ENCODE assay signal across 8 mouse cellular contexts in the genomic region with DNA sequence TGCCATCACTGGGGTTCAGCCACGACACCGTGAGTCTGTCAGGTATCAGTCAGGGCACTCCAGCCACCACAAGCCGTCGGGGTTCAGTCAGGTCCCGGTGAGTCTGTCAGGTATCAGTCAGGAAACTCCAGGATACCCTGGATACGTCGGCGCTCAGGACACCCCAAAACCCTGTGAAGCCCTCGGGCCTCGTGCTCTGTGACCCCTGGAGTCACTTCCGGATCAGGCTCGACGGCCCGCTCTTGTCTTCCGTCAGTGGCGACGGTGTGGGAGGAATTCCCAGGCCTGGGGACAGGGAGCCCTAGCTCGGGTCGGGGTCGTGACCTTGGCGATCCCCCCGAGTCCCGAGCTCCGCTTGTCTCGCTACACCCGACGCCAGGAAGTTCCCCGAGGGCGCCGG. TPM values are rescaled to one million over a fixed set of nuclear protein-coding genes. Genes with fewer than 3 reads are reported as not detected.
A peak's percentile ranks its signal among the peaks of the same experiment; 100 is the strongest.
DNase-seq lines count a peak whose midpoint lies in the region; ATAC-seq and TF ChIP-seq lines count a peak whose summit lies in the region.

No protein-coding gene starts in this region.

- peak overlapping the region; percentile 76 for H3K4me3 ChIP-seq in left cerebral cortex, adult 2 months
- peak overlapping the region; percentile 72 for H3K4me3 ChIP-seq in hindbrain, embryonic 11.5 days (ENCODE audit: low read depth, low read length)

- TF ChIP-seq CTCF in left cerebral cortex, adult 2 months (IDR thresholded peaks at IDR 0.05): no peak

- intact Hi-C loops in left cerebral cortex, adult 2 months (cut with DNase I): loop anchor here (2.0 to 5.0 kb wide), 2 partner anchors 146 to 200 kb away; no protein-coding TSS in a partner anchor

- WGBS in hindbrain, embryonic 11.5 days: 9% methylated on average over 30 of the region's 30 CpGs

- ATAC-seq in hindbrain, embryonic 11.5 days (ENCODE audit: low FRiP score): peak; percentile 52
- peak; percentile 11 for ATAC-seq in megakaryocyte-erythroid progenitor cell, adult 5-6 weeks (replicated peaks; ENCODE audit: low FRiP score, low TSS enrichment, poor library complexity, severe bottlenecking)

- H3K36me3 ChIP-seq in hindbrain, embryonic 11.5 days (ENCODE audit: control insufficient read depth, insufficient read depth, low read length): no peaks in the 10 kb centered on the region

- H3K4me2 ChIP-seq in hindbrain, embryonic 11.5 days (replicated peaks; ENCODE audit: low read depth, low read length): peak overlapping the region; percentile 67

- H3K9ac ChIP-seq in hindbrain, embryonic 11.5 days (ENCODE audit: low read depth, low read length): peak overlapping the region; percentile 78

- DNase-seq in left cerebral cortex, adult 2 months (ENCODE audit: extremely low spot score in 1 of 2, low spot score in 2 of 2): no peak
- no peak for DNase-seq in left cerebral cortex, adult 18-20 months (ENCODE audit: low spot score in 2 of 2)
- DNase-seq in c-Kit-negative CD71-positive TER-119-positive erythroid progenitor cells, embryonic 14.5 days (ENCODE audit: low read depth, low spot score): peak; percentile 44
- no peak for DNase-seq in hindbrain, embryonic 11.5 days (ENCODE audit: low spot score)
- no peak for DNase-seq in retina, postnatal 1 day
- DNase-seq in adrenal gland, postnatal 36 days: no peak
- no peak for DNase-seq in kidney, adult 18-20 months

- H3K9me3 ChIP-seq in hindbrain, embryonic 11.5 days (ENCODE audit: control insufficient read depth, low read length): no peaks in the 10 kb centered on the region

- H3K27me3 ChIP-seq in hindbrain, embryonic 11.5 days (ENCODE audit: control insufficient read depth, insufficient read depth, low read length): no peaks in the 10 kb centered on the region

- H3K27ac ChIP-seq in left cerebral cortex, adult 2 months: peak overlapping the region; percentile 82
- 0 out of 2 replicates have a peak overlapping the region, but pooled peaks have one; percentile 27 for H3K27ac ChIP-seq in hindbrain, embryonic 11.5 days (ENCODE audit: low read depth, low read length)

- H3K4me1 ChIP-seq in hindbrain, embryonic 11.5 days (replicated peaks; ENCODE audit: control insufficient read depth, insufficient read depth, low read length): 0 out of 2 replicates have a peak, but pooled peaks cover 2% of the 10 kb centered on the region

RNA-seq across cellular contexts. Expression of gene Prelid3b, which starts 0.5 kb away (rescaled TPM):
- total RNA-seq in left cerebral cortex, adult 2 months (2021): 10 to 100 TPM; 50.4 to 52.7 TPM
- 10 to 100 TPM; 51.7 to 57.5 TPM for total RNA-seq in left cerebral cortex, adult 18-20 months (2021)
- 130 and 141 TPM in 2 replicates for polyA plus RNA-seq in hindbrain, embryonic 11.5 days (2014; fragmentation: Nextera tagmentation; extraction: Ambion mirVana)
- 75.0 and 119 TPM in 2 replicates for total RNA-seq in megakaryocyte-erythroid progenitor cell, adult 5-6 weeks (2014; fragmentation: Nextera tagmentation)
- total RNA-seq in megakaryocyte-erythroid progenitor cell, adult 5-6 weeks (2017): 168 and 233 TPM in 2 replicates
- total RNA-seq in adrenal gland, postnatal 36 days (2021): 100 to 1,000 TPM; 121 to 124 TPM

RNA-seq across cellular contexts. Expression of gene Atp5e, which starts 8.5 kb away (rescaled TPM):
- 100 to 1,000 TPM; 296 to 302 TPM for total RNA-seq in left cerebral cortex, adult 2 months (2021)
- 100 to 1,000 TPM; 311 to 338 TPM for total RNA-seq in left cerebral cortex, adult 18-20 months (2021)
- 686 and 740 TPM in 2 replicates for polyA plus RNA-seq in hindbrain, embryonic 11.5 days (2014; fragmentation: Nextera tagmentation; extraction: Ambion mirVana)
- total RNA-seq in megakaryocyte-erythroid progenitor cell, adult 5-6 weeks (2014; fragmentation: Nextera tagmentation): 794 and 967 TPM in 2 replicates
- 188 and 249 TPM in 2 replicates for total RNA-seq in megakaryocyte-erythroid progenitor cell, adult 5-6 weeks (2017)
- 100 to 1,000 TPM; 528 to 595 TPM for total RNA-seq in adrenal gland, postnatal 36 days (2021)

RNA-seq across cellular contexts. Expression of gene Tubb1, which starts 21.9 kb away (rescaled TPM):
- not detected for total RNA-seq in left cerebral cortex, adult 2 months (2021)
- not detected for total RNA-seq in left cerebral cortex, adult 18-20 months (2021)
- 5.3 and 5.7 TPM in 2 replicates for polyA plus RNA-seq in hindbrain, embryonic 11.5 days (2014; fragmentation: Nextera tagmentation; extraction: Ambion mirVana)
- total RNA-seq in megakaryocyte-erythroid progenitor cell, adult 5-6 weeks (2014; fragmentation: Nextera tagmentation): not detected in 2 replicates
- 1.5 and 3.5 TPM in 2 replicates for total RNA-seq in megakaryocyte-erythroid progenitor cell, adult 5-6 weeks (2017)
- total RNA-seq in adrenal gland, postnatal 36 days (2021): under 1 TPM; 0.40 to 0.86 TPM

RNA-seq across cellular contexts. Expression of gene Ctsz, which starts 33.6 kb away (rescaled TPM):
- 10 to 100 TPM; 33.6 to 34.3 TPM for total RNA-seq in left cerebral cortex, adult 2 months (2021)
- total RNA-seq in left cerebral cortex, adult 18-20 months (2021): 10 to 100 TPM; 39.6 to 45.7 TPM
- polyA plus RNA-seq in hindbrain, embryonic 11.5 days (2014; fragmentation: Nextera tagmentation; extraction: Ambion mirVana): 90.2 and 93.7 TPM in 2 replicates
- 44.2 and 46.0 TPM in 2 replicates for total RNA-seq in megakaryocyte-erythroid progenitor cell, adult 5-6 weeks (2014; fragmentation: Nextera tagmentation)
- total RNA-seq in megakaryocyte-erythroid progenitor cell, adult 5-6 weeks (2017): 67.3 and 69.2 TPM in 2 replicates
- total RNA-seq in adrenal gland, postnatal 36 days (2021): 100 to 1,000 TPM; 153 to 175 TPM

RNA-seq across cellular contexts. Expression of gene Nelfcd, which starts 56.8 kb away (rescaled TPM):
- 10 to 100 TPM; 47.9 to 50.8 TPM for total RNA-seq in left cerebral cortex, adult 2 months (2021)
- 10 to 100 TPM; 48.5 to 52.3 TPM for total RNA-seq in left cerebral cortex, adult 18-20 months (2021)
- 158 and 163 TPM in 2 replicates for polyA plus RNA-seq in hindbrain, embryonic 11.5 days (2014; fragmentation: Nextera tagmentation; extraction: Ambion mirVana)
- 73.4 and 90.4 TPM in 2 replicates for total RNA-seq in megakaryocyte-erythroid progenitor cell, adult 5-6 weeks (2014; fragmentation: Nextera tagmentation)
- total RNA-seq in megakaryocyte-erythroid progenitor cell, adult 5-6 weeks (2017): 49.0 and 50.4 TPM in 2 replicates
- 10 to 100 TPM; 54.9 to 55.8 TPM for total RNA-seq in adrenal gland, postnatal 36 days (2021)
